Mouse (Mus musculus) retina, postnatal 1 day (tissue): ENCODE results near the gene Klrg1.

Experiments used
- DNase-seq: peaks from one replicate; pipeline ENCODE4 v3.0.0-alpha.2; 2012

Klrg1 gene

GRCm38 (mm10) chr6:122282782-122283181 lies at the start of gene Klrg1:
Gene Klrg1, minus strand, starts transcription at chr6:122282882.
- DNase-seq: no peak

GRCm38 (mm10) chr6:122325361-122325975 lies 42.8 kb upstream of the Klrg1 start:
- DNase-seq: no peak

- no peak for DNase-seq
Measured at GRCm38 (mm10) chr6:122318726-122319125, 36.0 kb upstream of the Klrg1 start.

- DNase-seq: no peak
Measured at GRCm38 (mm10) chr6:122310187-122310820, 27.6 kb upstream of the Klrg1 start.

GRCm38 (mm10) chr6:122309446-122309960 lies 26.8 kb upstream of the Klrg1 start:
- no peak for DNase-seq

- peak; percentile 99 for DNase-seq
Measured at GRCm38 (mm10) chr6:122308505-122309393, 26.1 kb upstream of the Klrg1 start, which contains the start of gene M6pr. Gene M6pr, plus strand, starts transcription at chr6:122308720.

- DNase-seq: no peak
Measured at GRCm38 (mm10) chr6:122308136-122308504, 25.4 kb upstream of the Klrg1 start.

- DNase-seq: no peak
Measured at GRCm38 (mm10) chr6:122306707-122307106, 24.0 kb upstream of the Klrg1 start.

GRCm38 (mm10) chr6:122304790-122305555 lies 22.3 kb upstream of the Klrg1 start:
- no peak for DNase-seq

GRCm38 (mm10) chr6:122304355-122304754 lies 21.7 kb upstream of the Klrg1 start:
- DNase-seq: peak; percentile 77

GRCm38 (mm10) chr6:122303526-122303925 lies 20.8 kb upstream of the Klrg1 start:
- DNase-seq: no peak

GRCm38 (mm10) chr6:122302661-122303060 lies 20.0 kb upstream of the Klrg1 start:
- DNase-seq: no peak

- DNase-seq: no peak
Measured at GRCm38 (mm10) chr6:122302121-122302520, 19.4 kb upstream of the Klrg1 start.

- no peak for DNase-seq
Measured at GRCm38 (mm10) chr6:122299621-122300133, 17.0 kb upstream of the Klrg1 start.

GRCm38 (mm10) chr6:122298223-122298609 lies 15.5 kb upstream of the Klrg1 start:
- peak; percentile 16 for DNase-seq

GRCm38 (mm10) chr6:122297279-122298222 lies 14.9 kb upstream of the Klrg1 start:
- DNase-seq: peak; percentile 75

GRCm38 (mm10) chr6:122296918-122297278 lies 14.2 kb upstream of the Klrg1 start:
- no peak for DNase-seq

GRCm38 (mm10) chr6:122295242-122295641 lies 12.6 kb upstream of the Klrg1 start:
- no peak for DNase-seq

- no peak for DNase-seq
Measured at GRCm38 (mm10) chr6:122294290-122294689, 11.6 kb upstream of the Klrg1 start.

- DNase-seq: no peak
Measured at GRCm38 (mm10) chr6:122293796-122294195, 11.1 kb upstream of the Klrg1 start.

GRCm38 (mm10) chr6:122293121-122293520 lies 10.4 kb upstream of the Klrg1 start:
- DNase-seq: no peak
